Mouse (Mus musculus): ENCODE data around the gene Psmc3. TPM values are rescaled to one million over a fixed set of nuclear protein-coding genes. Genes with fewer than 3 reads are reported as not detected.
A peak's percentile ranks its signal among the peaks of the same experiment; 100 is the strongest.

Psmc3 gene
- polyA plus RNA-seq, 1 experiment: 205 TPM

DNA sequence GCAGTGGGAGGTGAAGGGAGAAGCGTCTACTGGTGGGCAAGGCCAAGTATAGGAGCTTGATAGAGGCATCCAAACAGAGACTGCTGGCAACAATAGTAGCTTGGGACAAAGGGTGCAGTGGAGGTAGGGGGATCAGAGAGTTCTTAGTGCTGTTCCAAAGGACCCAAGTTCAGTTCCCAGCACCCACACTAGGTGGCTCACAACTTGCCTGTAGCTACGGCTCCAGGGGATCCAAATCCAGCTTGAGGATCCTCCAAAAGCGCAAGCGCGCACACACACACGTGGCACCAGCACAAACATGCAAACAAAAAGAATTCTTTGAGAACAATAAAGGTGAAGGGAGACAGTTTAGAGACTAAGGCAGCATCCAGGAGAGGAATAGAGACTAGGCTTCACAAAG is 10.4 kb downstream of the Psmc3 start:
- peaks cover 10% of the 10 kb centered on the region for H3K4me1 ChIP-seq (ENCODE audit: control insufficient read depth, insufficient read depth, low read length)
- H3K4me3 ChIP-seq (ENCODE audit: insufficient read depth, low read length): no peak overlapping the region
- H3K27ac ChIP-seq (ENCODE audit: insufficient read depth, low read length): no peak overlapping the region
- TF ChIP-seq POLR2A (IDR thresholded peaks at IDR 0.05; ENCODE audit: extremely low read depth, insufficient read depth, low read length) (no peak), CTCF (IDR thresholded peaks at IDR 0.05; ENCODE audit: extremely low read depth, insufficient read depth, low read length) (no peak)

DNA sequence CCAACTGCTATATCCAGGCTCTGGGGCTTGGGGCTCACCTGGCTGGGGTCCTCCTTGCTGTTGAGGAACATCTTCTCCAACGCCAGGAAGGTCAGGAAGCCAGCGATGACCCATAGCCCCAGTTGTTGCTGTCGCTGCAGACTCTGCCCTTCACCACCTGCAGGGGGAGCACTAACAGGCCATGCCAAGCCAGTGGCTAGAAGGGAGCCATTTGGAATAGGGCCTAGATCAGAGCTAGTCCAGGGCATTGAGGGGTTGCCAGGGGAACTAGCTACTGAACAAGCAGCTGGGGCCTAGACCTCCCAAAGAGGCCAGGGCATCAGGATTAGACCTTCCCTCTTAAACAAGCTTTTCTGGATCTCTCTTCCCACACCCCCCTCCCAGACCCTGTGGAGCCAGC is 11.7 kb downstream of the Psmc3 start:
- Histone ChIP-seq H3K27ac (ENCODE audit: insufficient read depth, low read length) (no peak overlapping the region), H3K4me3 (ENCODE audit: insufficient read depth, low read length) (no peak overlapping the region), H3K4me1 (ENCODE audit: control insufficient read depth, insufficient read depth, low read length) (peaks cover 10% of the 10 kb centered on the region)
- TF ChIP-seq POLR2A (IDR thresholded peaks at IDR 0.05; ENCODE audit: extremely low read depth, insufficient read depth, low read length) (no peak), CTCF (IDR thresholded peaks at IDR 0.05; ENCODE audit: extremely low read depth, insufficient read depth, low read length) (peak; percentile 69)

DNA sequence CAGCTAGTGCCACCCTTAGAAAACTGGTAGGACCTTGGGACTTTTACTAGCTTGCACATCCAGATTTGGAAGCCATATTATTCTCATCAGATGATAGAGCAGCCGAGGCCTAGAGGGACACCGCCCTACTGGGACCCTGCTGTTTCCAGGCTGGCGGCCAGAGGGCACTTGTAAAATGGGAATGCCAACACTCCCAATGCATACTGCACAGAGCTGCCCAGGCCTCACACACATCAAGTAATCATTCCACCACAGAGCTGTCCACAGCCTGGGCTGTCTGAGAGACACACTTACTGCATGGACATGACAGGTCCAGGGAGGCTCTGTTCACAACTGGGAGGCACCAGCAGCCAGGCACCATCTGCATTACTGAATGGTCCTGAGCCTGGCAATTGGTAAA is 12.6 kb downstream of the Psmc3 start:
- Histone ChIP-seq H3K4me1 (ENCODE audit: control insufficient read depth, insufficient read depth, low read length) (peaks cover 11% of the 10 kb centered on the region), H3K27ac (ENCODE audit: insufficient read depth, low read length) (no peak overlapping the region), H3K4me3 (ENCODE audit: insufficient read depth, low read length) (no peak overlapping the region)
- TF ChIP-seq POLR2A (IDR thresholded peaks at IDR 0.05; ENCODE audit: extremely low read depth, insufficient read depth, low read length) (no peak), CTCF (IDR thresholded peaks at IDR 0.05; ENCODE audit: extremely low read depth, insufficient read depth, low read length) (no peak)

DNA sequence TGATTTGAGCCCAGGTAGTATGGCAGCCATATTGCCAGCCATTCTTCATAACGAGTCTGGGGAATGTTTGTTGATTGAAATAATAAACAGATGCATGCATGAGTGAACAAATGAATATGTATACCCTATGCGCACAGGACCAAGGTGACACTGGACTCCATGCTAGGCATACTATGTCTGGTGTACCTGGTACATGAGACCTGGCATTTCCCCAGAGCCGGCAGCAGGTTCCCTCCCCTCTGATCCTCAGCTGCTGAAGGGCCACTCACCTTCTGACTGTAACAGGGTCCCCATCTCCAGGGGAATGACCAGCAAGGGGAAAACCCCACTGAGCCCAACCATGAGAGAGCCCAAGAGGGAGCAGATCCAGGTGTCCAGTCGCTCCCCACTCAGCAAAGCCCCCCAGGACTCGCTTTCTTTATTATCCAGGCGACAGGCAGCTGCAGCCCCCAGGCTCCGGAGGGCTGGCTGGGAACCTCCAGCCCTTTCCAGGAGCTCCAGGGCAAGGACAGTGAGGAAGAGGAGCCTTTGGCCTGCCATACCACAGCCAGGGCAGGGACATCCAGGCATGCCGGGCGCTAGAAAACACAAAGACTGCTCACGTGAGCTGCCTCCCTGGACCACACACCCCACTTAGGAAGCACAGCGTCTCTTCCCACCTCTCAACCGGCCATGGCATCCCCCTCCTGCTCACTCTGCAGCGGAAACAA is 14.5 kb downstream of the Psmc3 start:
- Histone ChIP-seq H3K27ac (ENCODE audit: insufficient read depth, low read length) (no peak overlapping the region), H3K4me3 (ENCODE audit: insufficient read depth, low read length) (peak overlapping the region; percentile 74), H3K4me1 (ENCODE audit: control insufficient read depth, insufficient read depth, low read length) (peaks cover 11% of the 10 kb centered on the region)
- TF ChIP-seq CTCF (IDR thresholded peaks at IDR 0.05; ENCODE audit: extremely low read depth, insufficient read depth, low read length): no peak
- TF ChIP-seq POLR2A (IDR thresholded peaks at IDR 0.05; ENCODE audit: extremely low read depth, insufficient read depth, low read length): no peak

DNA sequence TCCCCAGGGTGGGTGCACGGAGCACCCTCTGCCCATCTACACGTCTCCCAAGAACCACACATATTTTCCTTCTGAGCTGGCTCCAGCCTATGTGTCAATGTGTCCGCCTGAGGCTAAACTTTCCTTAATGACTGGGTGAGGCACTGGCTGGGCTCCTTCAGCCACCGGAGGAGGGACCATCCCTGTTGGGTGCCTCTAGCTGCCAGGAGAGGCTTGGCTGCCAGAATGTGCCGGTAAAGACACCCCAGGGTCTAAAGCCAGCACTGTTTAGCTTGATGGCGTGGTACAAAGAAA is 15.0 kb downstream of the Psmc3 start:
- Histone ChIP-seq H3K27ac (ENCODE audit: insufficient read depth, low read length) (no peak overlapping the region), H3K4me3 (ENCODE audit: insufficient read depth, low read length) (peak overlapping the region; percentile 74), H3K4me1 (ENCODE audit: control insufficient read depth, insufficient read depth, low read length) (peaks cover 11% of the 10 kb centered on the region)
- TF ChIP-seq CTCF (IDR thresholded peaks at IDR 0.05; ENCODE audit: extremely low read depth, insufficient read depth, low read length) (no peak), POLR2A (IDR thresholded peaks at IDR 0.05; ENCODE audit: extremely low read depth, insufficient read depth, low read length) (no peak)

DNA sequence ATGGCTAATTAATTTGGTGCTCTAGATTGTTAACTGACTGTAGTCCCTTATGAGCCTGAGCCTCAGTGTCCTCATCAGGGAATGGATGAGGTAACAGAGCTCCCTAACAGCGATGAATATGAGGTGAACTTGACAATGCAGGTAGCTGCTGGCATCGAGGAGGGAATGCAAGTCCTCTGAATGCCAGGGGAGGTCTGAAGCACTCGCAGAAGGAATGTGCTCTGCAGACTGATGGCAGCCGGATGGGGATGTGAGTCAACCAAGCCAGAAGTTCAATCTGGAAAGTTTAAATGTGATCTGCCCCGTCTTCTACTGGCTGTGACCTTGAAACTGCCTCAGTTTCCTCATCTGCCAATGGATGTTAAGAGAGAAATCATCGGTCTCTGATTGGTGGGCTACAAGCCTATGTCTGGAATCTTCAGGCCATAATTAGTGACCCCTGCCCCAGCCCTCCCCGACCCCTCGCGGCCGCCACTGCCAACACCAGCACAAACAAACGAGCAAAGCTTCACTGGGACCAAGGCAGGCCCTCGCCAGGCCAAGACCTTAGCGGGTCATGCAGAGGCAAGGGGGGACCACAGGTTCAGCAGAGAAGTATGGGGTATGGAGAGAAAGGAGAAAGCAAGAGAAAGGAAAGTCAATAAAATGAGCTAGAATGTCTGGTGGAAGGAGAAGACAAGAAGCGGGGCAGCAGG is 15.6 kb downstream of the Psmc3 start:
- Histone ChIP-seq H3K4me3 (ENCODE audit: insufficient read depth, low read length) (peak overlapping the region; percentile 74), H3K4me1 (ENCODE audit: control insufficient read depth, insufficient read depth, low read length) (peaks cover 11% of the 10 kb centered on the region), H3K27ac (ENCODE audit: insufficient read depth, low read length) (0 out of 2 replicates have a peak overlapping the region, but pooled peaks have one; percentile 6)
- TF ChIP-seq CTCF (IDR thresholded peaks at IDR 0.05; ENCODE audit: extremely low read depth, insufficient read depth, low read length) (no peak), POLR2A (IDR thresholded peaks at IDR 0.05; ENCODE audit: extremely low read depth, insufficient read depth, low read length) (no peak)

DNA sequence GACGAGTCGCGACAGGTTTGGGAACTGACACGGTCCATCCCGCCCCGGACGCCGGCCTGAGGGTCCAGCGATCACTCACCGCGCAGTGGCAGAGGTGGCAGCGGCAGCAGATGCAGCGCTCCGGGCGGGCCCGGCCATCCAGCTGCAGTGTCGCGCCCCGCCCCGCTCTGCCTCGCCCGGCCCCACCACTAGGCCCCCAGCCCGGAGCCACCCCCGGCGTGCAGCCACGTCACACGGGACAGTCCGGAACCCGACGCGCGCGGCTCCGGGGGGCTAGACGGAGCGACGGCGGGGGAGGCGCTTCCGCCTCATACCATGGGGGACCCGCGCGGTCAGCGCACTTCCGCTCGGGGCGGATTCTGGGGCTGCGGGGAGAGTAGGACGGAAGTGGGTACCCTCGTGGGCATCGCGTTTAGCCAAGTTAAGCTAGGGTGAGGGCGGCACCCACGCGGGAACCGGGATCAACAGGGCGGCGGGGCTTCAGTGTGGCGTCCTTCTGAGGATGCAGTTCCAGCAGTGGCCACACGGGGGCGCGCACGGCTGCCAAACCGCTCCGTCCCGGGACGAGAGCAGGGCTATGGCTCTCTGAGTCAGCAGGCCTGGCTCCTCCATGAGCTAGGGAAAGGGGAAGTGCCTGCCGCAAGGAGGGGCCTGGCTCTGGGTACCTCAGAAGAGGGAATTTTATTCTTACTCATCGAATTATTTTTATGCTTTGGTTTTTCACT is 16.4 kb downstream of the Psmc3 start, which contains the start of gene Slc39a13:
Gene Slc39a13 (minus strand): TSS at position 342 of the 725 bp plus-strand sequence.
- Histone ChIP-seq H3K4me1 (ENCODE audit: control insufficient read depth, insufficient read depth, low read length) (peaks cover 11% of the 10 kb centered on the region), H3K27ac (ENCODE audit: insufficient read depth, low read length) (peak within 1 kb of the TSS; percentile 31; the same call in 1 of the 2 replicates), H3K4me3 (ENCODE audit: insufficient read depth, low read length) (peak within 1 kb of the TSS; percentile 74)
- peak; percentile 81 for TF ChIP-seq CTCF (IDR thresholded peaks at IDR 0.05; ENCODE audit: extremely low read depth, insufficient read depth, low read length)
- 0 out of 2 replicates have a peak, but pooled peaks have one; percentile 30 for TF ChIP-seq POLR2A (IDR thresholded peaks at IDR 0.05; ENCODE audit: extremely low read depth, insufficient read depth, low read length)

DNA sequence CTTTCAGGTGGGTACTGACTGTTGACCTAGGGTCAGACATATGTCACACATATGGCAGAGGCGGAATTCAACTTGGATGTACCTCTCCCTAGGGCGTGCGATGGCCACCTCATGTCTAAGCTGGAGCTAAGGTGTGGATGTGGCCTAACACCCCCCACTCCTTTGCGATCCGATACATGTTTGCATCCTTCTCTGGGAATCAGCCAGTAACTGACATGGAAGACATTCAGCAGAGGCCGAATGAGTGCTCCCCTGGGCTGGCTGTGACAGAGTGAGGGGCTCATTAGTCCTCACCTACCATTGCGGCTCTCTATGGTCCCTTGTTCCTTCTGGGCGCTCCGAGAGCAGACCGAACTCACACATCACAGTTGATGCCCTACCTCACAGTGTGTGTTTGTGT is 17.2 kb downstream of the Psmc3 start:
- H3K4me1 ChIP-seq (ENCODE audit: control insufficient read depth, insufficient read depth, low read length): peaks cover 11% of the 10 kb centered on the region
- H3K4me3 ChIP-seq (ENCODE audit: insufficient read depth, low read length): peak overlapping the region; percentile 74; the same call in 1 of the 2 replicates
- peak overlapping the region; percentile 31; the same call in 1 of the 2 replicates for H3K27ac ChIP-seq (ENCODE audit: insufficient read depth, low read length)
- TF ChIP-seq CTCF (IDR thresholded peaks at IDR 0.05; ENCODE audit: extremely low read depth, insufficient read depth, low read length) (no peak), POLR2A (IDR thresholded peaks at IDR 0.05; ENCODE audit: extremely low read depth, insufficient read depth, low read length) (no peak)

DNA sequence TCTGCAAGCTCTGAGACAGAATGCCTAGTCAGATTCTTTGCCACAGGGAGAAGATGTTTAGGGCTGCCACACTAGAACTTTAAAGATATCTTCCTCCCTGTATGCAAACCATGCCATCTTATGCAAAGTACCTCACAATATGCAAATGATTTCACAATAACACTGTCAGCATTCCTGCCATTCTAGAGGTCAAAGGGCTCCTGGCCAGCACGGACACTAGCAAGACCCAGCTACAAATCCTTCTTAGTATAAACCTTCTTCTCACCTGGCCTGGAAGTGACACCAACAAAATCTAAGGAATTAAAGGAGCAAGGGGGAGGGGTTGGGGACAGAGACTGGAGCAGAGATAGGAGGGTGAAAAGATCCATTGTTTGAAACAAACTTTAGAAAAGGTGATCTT is 18.3 kb downstream of the Psmc3 start:
- no peak overlapping the region for H3K4me3 ChIP-seq (ENCODE audit: insufficient read depth, low read length)
- peaks cover 11% of the 10 kb centered on the region for H3K4me1 ChIP-seq (ENCODE audit: control insufficient read depth, insufficient read depth, low read length)
- TF ChIP-seq POLR2A (IDR thresholded peaks at IDR 0.05; ENCODE audit: extremely low read depth, insufficient read depth, low read length): no peak
- TF ChIP-seq CTCF (IDR thresholded peaks at IDR 0.05; ENCODE audit: extremely low read depth, insufficient read depth, low read length): no peak
- no peak overlapping the region for H3K27ac ChIP-seq (ENCODE audit: insufficient read depth, low read length)
